In genomic region chr7:99475562-99475911, GRCm38 (mm10) we compare ENCODE assay signal across 20 mouse cellular contexts. TPM values are rescaled to one million over a fixed set of nuclear protein-coding genes. Genes with fewer than 3 reads are reported as not detected.
DNase-seq lines count a peak whose midpoint lies in the region; ATAC-seq lines count a peak whose summit lies in the region.
"Had no signal": no experiment of that assay in that cellular context is flagged by ENCODE, and none has a peak within 500 bp of the region (broad histone marks: within the 10 kb centered on the region; RNA-seq: fewer than 3 reads in every experiment).

No protein-coding gene starts in this region.

- 66% methylated on average over 2 of the region's 2 CpGs for WGBS in heart, embryonic 13.5 days
- 84% methylated on average over 2 of the region's 2 CpGs for WGBS in neural tube, embryonic 13.5 days
- WGBS in neural tube, embryonic 15.5 days: 92% methylated on average over 2 of the region's 2 CpGs
- WGBS in liver, embryonic 16.5 days (ENCODE audit: insufficient replicate concordance): 74% methylated on average over 2 of the region's 2 CpGs

- no peak overlapping the region for H3K9ac ChIP-seq in heart, embryonic 13.5 days
- H3K9ac ChIP-seq in neural tube, embryonic 13.5 days: no peak overlapping the region
- H3K9ac ChIP-seq in neural tube, embryonic 15.5 days (replicated peaks): no peak overlapping the region
- no peak overlapping the region for H3K9ac ChIP-seq in liver, embryonic 16.5 days (ENCODE audit: low read depth, low read length)
- H3K9ac ChIP-seq: embryonic facial prominence, embryonic 12.5 days; forebrain, postnatal 0 days; kidney, embryonic 15.5 days had no signal

- H3K27ac ChIP-seq in heart, embryonic 13.5 days (replicated peaks): peak overlapping the region; percentile 21; the same call in 1 of the 2 replicates
- peak overlapping the region; percentile 87 for H3K27ac ChIP-seq in neural tube, embryonic 13.5 days (replicated peaks)
- no peak overlapping the region for H3K27ac ChIP-seq in neural tube, embryonic 15.5 days (replicated peaks)
- no peak overlapping the region for H3K27ac ChIP-seq in liver, embryonic 16.5 days (ENCODE audit: low read length)
- H3K27ac ChIP-seq: heart, adult 2 months had no signal

- H3K27me3 ChIP-seq in heart, embryonic 13.5 days (replicated peaks): no peaks in the 10 kb centered on the region
- no peaks in the 10 kb centered on the region for H3K27me3 ChIP-seq in neural tube, embryonic 13.5 days
- H3K27me3 ChIP-seq in neural tube, embryonic 15.5 days (replicated peaks): no peaks in the 10 kb centered on the region
- no peaks in the 10 kb centered on the region; the same call in none of the 2 replicates for H3K27me3 ChIP-seq in liver, embryonic 16.5 days (ENCODE audit: control insufficient read depth, insufficient read depth, low read depth, low read length)
- H3K27me3 ChIP-seq: embryonic facial prominence, embryonic 12.5 days; kidney, embryonic 15.5 days; Patski had no signal

- H3K4me1 ChIP-seq in heart, embryonic 13.5 days: peaks cover 62% of the 10 kb centered on the region
- H3K4me1 ChIP-seq in neural tube, embryonic 13.5 days (replicated peaks): peaks cover 63% of the 10 kb centered on the region
- peaks cover 43% of the 10 kb centered on the region for H3K4me1 ChIP-seq in neural tube, embryonic 15.5 days
- peaks cover 36% of the 10 kb centered on the region for H3K4me1 ChIP-seq in liver, embryonic 16.5 days (ENCODE audit: control insufficient read depth, low read depth, low read length)

- H3K36me3 ChIP-seq in heart, embryonic 13.5 days: peaks cover 81% of the 10 kb centered on the region
- peaks cover 84% of the 10 kb centered on the region for H3K36me3 ChIP-seq in neural tube, embryonic 13.5 days
- H3K36me3 ChIP-seq in neural tube, embryonic 15.5 days: peaks cover 68% of the 10 kb centered on the region
- peaks cover 31% of the 10 kb centered on the region for H3K36me3 ChIP-seq in liver, embryonic 16.5 days (ENCODE audit: control insufficient read depth, insufficient read depth)

- no peak for ATAC-seq in heart, embryonic 13.5 days (ENCODE audit: extremely low read depth, insufficient number of reproducible peaks, low FRiP score, low TSS enrichment)
- ATAC-seq in neural tube, embryonic 13.5 days (ENCODE audit: low read depth): no peak
- ATAC-seq in neural tube, embryonic 15.5 days (ENCODE audit: low FRiP score): no peak
- 0 out of 2 replicates have a peak, but pooled peaks have one; percentile 1 for ATAC-seq in liver, embryonic 16.5 days (ENCODE audit: low read depth)
- ATAC-seq: activated CD4-positive, CD25-positive, alpha-beta regulatory T cell, adult 4 months; Patski had no signal

- no peak for DNase-seq in heart, adult 18-20 months
- no peak for DNase-seq in urinary bladder, adult 18-20 months (ENCODE audit: low spot score in 2 of 2)
- DNase-seq in thymus, postnatal 0 days (ENCODE audit: low spot score): no peak
- DNase-seq: cerebellum, adult 9-10 months; forebrain, postnatal 0 days; lung, adult 18-20 months; right cerebral cortex, postnatal 4 days; thymus, postnatal 36 days had no signal

- H3K4me2 ChIP-seq in heart, embryonic 13.5 days: no peak overlapping the region
- no peak overlapping the region for H3K4me2 ChIP-seq in neural tube, embryonic 13.5 days
- no peak overlapping the region for H3K4me2 ChIP-seq in neural tube, embryonic 15.5 days
- no peak overlapping the region for H3K4me2 ChIP-seq in liver, embryonic 16.5 days (ENCODE audit: low read depth, low read length)
- H3K4me2 ChIP-seq: embryonic facial prominence, embryonic 12.5 days; kidney, embryonic 15.5 days had no signal

- no peak overlapping the region for H3K4me3 ChIP-seq in heart, embryonic 13.5 days
- no peak overlapping the region for H3K4me3 ChIP-seq in neural tube, embryonic 13.5 days
- H3K4me3 ChIP-seq in neural tube, embryonic 15.5 days (replicated peaks): no peak overlapping the region
- no peak overlapping the region for H3K4me3 ChIP-seq in liver, embryonic 16.5 days (ENCODE audit: low read depth, low read length)
- H3K4me3 ChIP-seq: embryonic facial prominence, embryonic 12.5 days; heart, adult 2 months; kidney, embryonic 15.5 days had no signal

- H3K9me3 ChIP-seq in heart, embryonic 13.5 days: no peaks in the 10 kb centered on the region
- no peaks in the 10 kb centered on the region for H3K9me3 ChIP-seq in neural tube, embryonic 13.5 days
- no peaks in the 10 kb centered on the region for H3K9me3 ChIP-seq in neural tube, embryonic 15.5 days (replicated peaks)
- H3K9me3 ChIP-seq in liver, embryonic 16.5 days (replicated peaks; ENCODE audit: control insufficient read depth, low read length): no peaks in the 10 kb centered on the region
- H3K9me3 ChIP-seq: embryonic facial prominence, embryonic 12.5 days; kidney, embryonic 15.5 days had no signal

RNA-seq across cellular contexts. Expression of gene Rps3, which starts 8.0 kb away (rescaled TPM):
- polyA plus RNA-seq in heart, embryonic 13.5 days (2015; fragmentation: Nextera tagmentation; extraction: Ambion mirVana): 492 and 539 TPM in 2 replicates
- total RNA-seq in heart, adult 18-20 months (2021): 100 to 1,000 TPM; 359 to 372 TPM
- polyA plus RNA-seq in neural tube, embryonic 13.5 days (2015; fragmentation: Nextera tagmentation; extraction: Ambion mirVana): 514 and 540 TPM in 2 replicates
- 412 and 499 TPM in 2 replicates for polyA plus RNA-seq in neural tube, embryonic 15.5 days (2015; fragmentation: Nextera tagmentation; extraction: Ambion mirVana)
- polyA plus RNA-seq in liver, embryonic 16.5 days (2015; fragmentation: Nextera tagmentation; extraction: Ambion mirVana): 400 and 448 TPM in 2 replicates
- 1,054 and 1,103 TPM in 2 replicates for polyA plus RNA-seq in thymus, postnatal 0 days (2015; fragmentation: Nextera tagmentation; extraction: Ambion mirVana)

RNA-seq across cellular contexts. Expression of gene Klhl35, which starts 9.7 kb away (rescaled TPM):
- 0.45 and 0.84 TPM in 2 replicates for polyA plus RNA-seq in heart, embryonic 13.5 days (2015; fragmentation: Nextera tagmentation; extraction: Ambion mirVana)
- not detected for total RNA-seq in heart, adult 18-20 months (2021)
- polyA plus RNA-seq in neural tube, embryonic 13.5 days (2015; fragmentation: Nextera tagmentation; extraction: Ambion mirVana): 13.4 and 16.9 TPM in 2 replicates
- 1.7 and 2.2 TPM in 2 replicates for polyA plus RNA-seq in neural tube, embryonic 15.5 days (2015; fragmentation: Nextera tagmentation; extraction: Ambion mirVana)
- polyA plus RNA-seq in liver, embryonic 16.5 days (2015; fragmentation: Nextera tagmentation; extraction: Ambion mirVana): 0.15 TPM in 1 of 2 replicates, not detected in the other
- 0.90 and 1.1 TPM in 2 replicates for polyA plus RNA-seq in thymus, postnatal 0 days (2015; fragmentation: Nextera tagmentation; extraction: Ambion mirVana)
- total RNA-seq: gastrocnemius, adult 8-10 months; heart, postnatal 25 days; neutrophil, adult 5-6 weeks had no signal
- polyA plus RNA-seq: activated CD4-positive, CD25-positive, alpha-beta regulatory T cell, adult 4 months had no signal

RNA-seq across cellular contexts. Expression of gene Arrb1, which starts 59.7 kb away (rescaled TPM):
- 6.8 and 8.4 TPM in 2 replicates for polyA plus RNA-seq in heart, embryonic 13.5 days (2015; fragmentation: Nextera tagmentation; extraction: Ambion mirVana)
- 10 to 100 TPM; 23.3 to 23.7 TPM for total RNA-seq in heart, adult 18-20 months (2021)
- 15.9 and 16.2 TPM in 2 replicates for polyA plus RNA-seq in neural tube, embryonic 13.5 days (2015; fragmentation: Nextera tagmentation; extraction: Ambion mirVana)
- 15.1 and 16.6 TPM in 2 replicates for polyA plus RNA-seq in neural tube, embryonic 15.5 days (2015; fragmentation: Nextera tagmentation; extraction: Ambion mirVana)
- 92.8 and 95.7 TPM in 2 replicates for polyA plus RNA-seq in liver, embryonic 16.5 days (2015; fragmentation: Nextera tagmentation; extraction: Ambion mirVana)
- polyA plus RNA-seq in thymus, postnatal 0 days (2015; fragmentation: Nextera tagmentation; extraction: Ambion mirVana): 4.6 and 5.2 TPM in 2 replicates

Comparison
In these comparisons a context has a peak if more than half of its experiments do, and no peak if none do; other contexts are left out.
1. H3K27ac ChIP-seq: peak in heart, embryonic 13.5 days (single experiment) and neural tube, embryonic 13.5 days (single experiment); none in neural tube, embryonic 15.5 days (single experiment) and liver, embryonic 16.5 days (single experiment).